Mouse (Mus musculus): ENCODE data around the gene Adamts17. TPM values are rescaled to one million over a fixed set of nuclear protein-coding genes. Genes with fewer than 3 reads are reported as not detected.

The Adamts17 gene
- polyA plus RNA-seq, 1 experiment from 2014 or later, result 4.6 TPM

DNA sequence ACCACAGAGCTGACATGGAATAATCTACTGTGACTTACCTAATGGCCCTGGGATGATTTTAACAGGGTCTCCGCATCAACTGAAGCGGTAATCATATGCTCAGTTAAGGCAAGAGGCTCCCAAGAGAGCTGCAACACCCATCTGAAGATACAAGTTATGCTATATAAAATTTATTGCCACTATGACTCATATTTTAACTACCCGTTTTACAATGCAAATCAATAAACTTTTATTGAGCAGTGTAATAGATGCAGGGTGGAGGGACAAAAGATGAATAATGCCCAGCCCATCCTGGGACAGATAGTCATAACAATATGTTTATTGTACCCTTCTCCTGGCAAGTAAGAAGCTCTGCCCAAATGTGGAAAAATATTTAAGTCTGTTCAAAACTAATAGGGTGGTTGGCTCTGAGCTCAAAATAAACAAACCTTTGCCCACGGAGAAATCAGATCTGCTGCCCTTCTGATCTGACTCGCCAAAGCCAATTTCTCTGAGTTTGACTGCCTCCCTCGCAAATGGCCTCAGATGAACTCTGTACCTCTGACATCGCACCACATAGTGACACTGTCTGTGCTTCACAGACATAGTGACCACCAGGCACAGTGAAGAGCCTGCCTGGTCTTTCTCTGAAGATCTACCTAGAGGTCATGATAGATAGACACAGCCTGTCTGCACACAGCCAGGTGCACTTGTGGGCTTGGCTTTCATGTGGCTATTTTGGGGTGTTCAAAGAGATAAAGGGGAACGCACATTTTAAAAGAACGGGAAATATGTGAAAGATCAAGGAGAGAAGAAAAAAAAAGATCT, 329.4 kb downstream of the Adamts17 start:
- WGBS, result 68% methylated on average over 9 of the region's 9 CpGs
- no peak overlapping the region; the same call in 1 of the 2 replicates for H3K27ac ChIP-seq

GRCm38 (mm10) chr7:67173522-67174195, 334.1 kb downstream of the Adamts17 start:
- no peak for DNase-seq (ENCODE audit: low spot score)
- WGBS, result 80% methylated on average over 2 of the region's 2 CpGs
- no peaks in the 10 kb centered on the region for H3K27me3 ChIP-seq (ENCODE audit: insufficient read depth, poor library complexity, severe bottlenecking)

More for the DNA sequence above, 329.4 kb downstream of the Adamts17 start:
- Histone ChIP-seq H3K4me3 (no peak overlapping the region), H3K27me3 (ENCODE audit: insufficient read depth, poor library complexity, severe bottlenecking) (no peaks in the 10 kb centered on the region), H3K4me1 (0 out of 2 replicates have a peak, but pooled peaks cover 3% of the 10 kb centered on the region), H3K36me3 (no peaks in the 10 kb centered on the region), H3K9me3 (no peaks in the 10 kb centered on the region)
- no peak for DNase-seq (ENCODE audit: low spot score)

GRCm38 (mm10) chr7:67183786-67184185, 344.3 kb downstream of the Adamts17 start:
- H3K4me1 ChIP-seq, result peaks cover 8% of the 10 kb centered on the region; the same call in 1 of the 2 replicates
- H3K4me3 ChIP-seq, result no peak overlapping the region
- whole genome bisulfite sequencing, result 9% methylated on average over 4 of the region's 4 CpGs
- H3K27me3 ChIP-seq (ENCODE audit: insufficient read depth, poor library complexity, severe bottlenecking), result no peaks in the 10 kb centered on the region
- H3K36me3 ChIP-seq, result no peaks in the 10 kb centered on the region
- H3K9me3 ChIP-seq, result no peaks in the 10 kb centered on the region
- no peak for DNase-seq (ENCODE audit: low spot score)
- H3K27ac ChIP-seq, result no peak overlapping the region

More at GRCm38 (mm10) chr7:67173522-67174195, 334.1 kb downstream of the Adamts17 start:
- no peak overlapping the region for H3K27ac ChIP-seq
- H3K4me1 ChIP-seq, result 0 out of 2 replicates have a peak, but pooled peaks cover 3% of the 10 kb centered on the region
- no peaks in the 10 kb centered on the region for H3K36me3 ChIP-seq
- H3K9me3 ChIP-seq, result no peaks in the 10 kb centered on the region
- H3K4me3 ChIP-seq, result no peak overlapping the region

- Histone ChIP-seq H3K36me3 (no peaks in the 10 kb centered on the region), H3K4me1 (no peaks in the 10 kb centered on the region), H3K9me3 (no peaks in the 10 kb centered on the region), H3K4me3 (no peak overlapping the region), H3K27me3 (ENCODE audit: insufficient read depth, poor library complexity, severe bottlenecking) (no peaks in the 10 kb centered on the region), H3K27ac (no peak overlapping the region)
- no peak for DNase-seq (ENCODE audit: low spot score)
- WGBS, result 21% methylated on average over 10 of the region's 10 CpGs
Observed at GRCm38 (mm10) chr7:67199412-67199811, 359.9 kb downstream of the Adamts17 start.

Other genes with a start within 250 kb of the Adamts17 start
- 12.1 and 13.2 TPM in 2 replicates for gene Asb7, start 150.1 kb upstream of the Adamts17 start, polyA plus RNA-seq (2016; fragmentation: Nextera tagmentation; extraction: Ambion mirVana)
- 11.3 and 15.6 TPM in 2 replicates for gene Lins1, start 149.8 kb upstream of the Adamts17 start, polyA plus RNA-seq (2016; fragmentation: Nextera tagmentation; extraction: Ambion mirVana)
- 0.86 and 0.92 TPM in 2 replicates for gene Cers3, start 96.2 kb upstream of the Adamts17 start, polyA plus RNA-seq (2016; fragmentation: Nextera tagmentation; extraction: Ambion mirVana)